Mouse (Mus musculus) frontal cortex, adult 2 months (tissue): ENCODE measurements around the gene Bpifa6. TPM values are rescaled to one million over a fixed set of nuclear protein-coding genes. Genes with fewer than 3 reads are reported as not detected.

Source experiments
- DNase-seq, 2 experiments: peaks; one replicate each; pipeline ENCODE4 v3.0.0; 2022; ENCODE audit warnings: low spot score in 1 of 2; ENCODE audit errors: extremely low spot score in 1 of 2
- polyA plus RNA-seq: library from polyadenylated mRNA; depleted of rRNA; stranded (reverse); fragments of >200 nt; gene quantifications from 2 replicates; pipeline ENCODE4 v1.2.3, GENCODE M21; 2012; rRNA removed

Gene Bpifa6
- polyA plus RNA-seq, result not detected in 2 replicates

GRCm38 (mm10) chr2:153974582-153974981, at the start of gene Bpifa6:
Gene Bpifa6, plus strand, starts transcription at chr2:153974945.
- no peak for DNase-seq

- peak in 1 of 2 experiments; percentile 57 for DNase-seq
These were observed 44.8 kb upstream of the Bpifa6 start for GRCm38 (mm10) chr2:153929871-153930413.

GRCm38 (mm10) chr2:153931125-153931524, 43.6 kb upstream of the Bpifa6 start:
- no peak for DNase-seq

- DNase-seq, result no peak
These were observed 41.4 kb upstream of the Bpifa6 start for GRCm38 (mm10) chr2:153933311-153933710.

- no peak for DNase-seq
These were observed 39.4 kb upstream of the Bpifa6 start for GRCm38 (mm10) chr2:153935348-153935747.

- no peak for DNase-seq
These were observed 36.9 kb upstream of the Bpifa6 start, which contains the start of gene Bpifb4 for GRCm38 (mm10) chr2:153937843-153938242. Gene Bpifb4, plus strand, starts transcription at chr2:153938212.

- DNase-seq, result peak in 1 of 2 experiments; percentile 82
These were observed 31.2 kb upstream of the Bpifa6 start for GRCm38 (mm10) chr2:153943537-153943936.

GRCm38 (mm10) chr2:153944567-153944966, 30.2 kb upstream of the Bpifa6 start:
- DNase-seq, result no peak

- DNase-seq, result peak in 1 of 2 experiments; percentile 84
These were observed 21.8 kb upstream of the Bpifa6 start for GRCm38 (mm10) chr2:153952897-153953296.

- peak in 1 of 2 experiments; percentile 17 for DNase-seq
These were observed 20.9 kb upstream of the Bpifa6 start for GRCm38 (mm10) chr2:153953836-153954235.

GRCm38 (mm10) chr2:153962821-153963331, 11.9 kb upstream of the Bpifa6 start:
- DNase-seq, result peak; percentile 31 to 50

GRCm38 (mm10) chr2:153963334-153963733, 11.4 kb upstream of the Bpifa6 start:
- DNase-seq, result no peak

GRCm38 (mm10) chr2:153970221-153970620, 4.5 kb upstream of the Bpifa6 start:
- no peak for DNase-seq

- peak; percentile 41 to 87 for DNase-seq
These were observed 21.0 kb downstream of the Bpifa6 start for GRCm38 (mm10) chr2:153995770-153996169.

GRCm38 (mm10) chr2:154000501-154000900, 25.8 kb downstream of the Bpifa6 start:
- DNase-seq, result no peak

- no peak for DNase-seq
These were observed 26.3 kb downstream of the Bpifa6 start for GRCm38 (mm10) chr2:154001056-154001455.

- DNase-seq, result no peak
These were observed 29.7 kb downstream of the Bpifa6 start for GRCm38 (mm10) chr2:154004456-154004855.

GRCm38 (mm10) chr2:154005094-154005493, 30.3 kb downstream of the Bpifa6 start:
- no peak for DNase-seq

- no peak for DNase-seq
These were observed 31.0 kb downstream of the Bpifa6 start for GRCm38 (mm10) chr2:154005734-154006133.

GRCm38 (mm10) chr2:154006331-154006730, 31.6 kb downstream of the Bpifa6 start:
- no peak for DNase-seq

- DNase-seq, result no peak
These were observed 32.6 kb downstream of the Bpifa6 start for GRCm38 (mm10) chr2:154007381-154007780.

GRCm38 (mm10) chr2:154007965-154008364, 33.2 kb downstream of the Bpifa6 start, which contains the start of gene Bpifa2:
Gene Bpifa2, plus strand, starts transcription at chr2:154008265.
- DNase-seq, result no peak
